Mouse (Mus musculus) olfactory bulb, adult 2 months (tissue): Measurements from ENCODE around the gene Lpin1.

Experiments
- CTCF ChIP-seq: fragments of 200-500 bp; IDR thresholded peaks from 2 replicates; pipeline ENCODE4 v1.5.1; 2012; ENCODE audit warnings: low read depth, mild to moderate bottlenecking, low read length, moderate library complexity; ENCODE audit not compliant: insufficient read depth
- POLR2A ChIP-seq: fragments of 200-500 bp; IDR thresholded peaks from 2 replicates; pipeline ENCODE4 v1.6.1; 2012; ENCODE audit warnings: mild to moderate bottlenecking, low read depth, low read length, moderate library complexity; ENCODE audit not compliant: insufficient read depth

DNA sequence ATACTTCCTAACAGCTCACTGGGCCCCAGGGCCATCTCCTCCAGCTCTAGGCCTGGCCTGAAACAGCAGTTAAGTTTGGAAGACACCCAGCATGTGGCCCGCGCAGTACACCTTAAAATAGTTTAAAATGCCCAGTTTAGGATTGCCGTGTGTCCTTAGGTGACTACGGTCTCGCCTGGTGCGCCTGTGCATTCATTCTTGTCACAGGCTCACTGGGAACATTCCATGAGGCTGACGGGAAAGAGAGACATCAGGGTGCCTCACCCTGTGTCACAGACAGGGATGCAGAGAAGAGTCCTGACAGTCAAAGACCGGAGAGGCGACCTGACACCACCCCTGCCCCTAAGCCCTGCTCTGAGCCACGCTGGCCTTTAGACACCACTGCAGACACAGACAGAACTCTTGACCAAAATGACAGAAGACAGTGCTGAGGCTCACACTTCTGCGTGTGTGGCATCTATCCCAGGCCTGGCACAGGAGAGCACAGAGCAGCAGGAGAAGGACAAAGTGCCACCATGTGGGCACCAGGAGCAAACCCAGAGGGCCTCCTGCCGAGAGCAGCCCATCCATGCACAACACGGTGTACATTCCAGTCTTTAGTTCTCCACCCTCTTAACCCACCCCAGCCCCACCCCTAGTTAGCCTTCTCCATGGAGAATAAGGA is 58.5 kb downstream of the Lpin1 start:
- TF ChIP-seq CTCF (no peak), POLR2A (no peak)
